In the genomic region with DNA sequence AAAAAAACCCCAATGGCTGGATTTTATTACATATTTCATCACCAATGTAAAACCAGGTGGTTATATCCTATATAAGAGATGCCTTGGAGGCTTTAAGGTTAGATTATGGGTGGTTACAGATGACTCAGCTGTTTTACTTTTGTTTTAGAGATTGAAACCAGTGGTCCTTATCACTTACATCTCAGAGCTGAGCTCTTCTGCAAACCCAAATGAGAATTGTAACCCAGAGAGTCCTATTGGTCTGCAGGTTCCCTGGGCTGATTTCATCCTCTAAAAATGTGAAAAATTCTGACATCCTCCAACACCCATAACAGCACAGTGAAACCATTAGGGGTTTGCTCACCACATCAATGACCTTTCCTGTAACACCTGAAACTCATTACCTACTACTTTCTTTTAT, we compare ENCODE assay signal across 27 mouse cellular contexts. TPM values are rescaled to one million over a fixed set of nuclear protein-coding genes. Genes with fewer than 3 reads are reported as not detected.
DNase-seq lines count a peak whose midpoint lies in the region; ATAC-seq and TF ChIP-seq lines count a peak whose summit lies in the region.
"Had no signal": no experiment of that assay in that cellular context is flagged by ENCODE, and none has a peak within 500 bp of the region (broad histone marks: within the 10 kb centered on the region; RNA-seq: fewer than 3 reads in every experiment).

No protein-coding gene starts in this region.

- no peak overlapping the region for H3K27ac ChIP-seq in ES-E14 (ENCODE audit: insufficient read depth, low read depth, low read length, poor library complexity, severe bottlenecking)
- H3K27ac ChIP-seq: forebrain, embryonic 10.5 days; forebrain, embryonic 13.5 days; gastrocnemius, adult 2 months; hindbrain, embryonic 10.5 days; hindbrain, embryonic 13.5 days; hindbrain, postnatal 0 days had no signal

- POLR2A ChIA-PET in Patski (lab: Charles Lee), result interaction anchor here (0.7 kb wide), 1 partner anchor 13 kb away, joined by 4 read pairs; no protein-coding TSS in a partner anchor

- no peak overlapping the region for H3K4me3 ChIP-seq in ES-E14 (ENCODE audit: insufficient read depth in 1 of 2, low read depth in 1 of 2, low read length in 2 of 2, poor library complexity in 1 of 2, severe bottlenecking in 1 of 2)
- H3K4me3 ChIP-seq: forebrain, embryonic 10.5 days; forebrain, embryonic 13.5 days; gastrocnemius, adult 2 months; hindbrain, embryonic 10.5 days; hindbrain, embryonic 13.5 days had no signal

- peaks cover 2 to 5% of the 10 kb centered on the region in 2 experiments; a peak in 1 of 4 replicates for H3K4me1 ChIP-seq in ES-E14 (ENCODE audit: control insufficient read depth in 2 of 2, insufficient read depth in 2 of 2, low read length in 2 of 2, poor library complexity in 1 of 2)

- in situ Hi-C loops in ES-E14 (cut with MboI; ENCODE audit: low sequenced_read_pairs in 2 of 2, unreplicated experiment in 2 of 2) (no loop called here), Patski (cut with MboI; ENCODE audit: low pct_unique_long_range_greater_than_20kb) (no loop called here)

- H3K9me3 ChIP-seq in ES-E14 (ENCODE audit: control insufficient read depth, insufficient read depth, low read depth, low read length), result no peaks in the 10 kb centered on the region
- H3K9me3 ChIP-seq: forebrain, embryonic 10.5 days; forebrain, embryonic 13.5 days; G1E; hindbrain, embryonic 10.5 days; hindbrain, embryonic 13.5 days had no signal

- DNase-seq in 3T3-L1 (ENCODE audit: low read depth, low spot score), result peak; percentile 41
- DNase-seq in CD4-positive helper T cell, adult 2 months (ENCODE audit: low read depth, low spot score), result peak; percentile 43
- DNase-seq in ES-E14 (ENCODE audit: low read depth, low spot score), result no peak
- DNase-seq in Patski (ENCODE audit: low read depth, low spot score), result peak; percentile 39
- no peak for DNase-seq in layer of hippocampus, adult 9-11 months
- DNase-seq in spleen, postnatal 36 days (ENCODE audit: low spot score in 2 of 2), result no peak
- no peak for DNase-seq in frontal cortex, postnatal 14 days (ENCODE audit: low spot score in 2 of 2)
- no peak for DNase-seq in kidney, adult 8-10 months
- DNase-seq: adrenal gland, adult 2 months; adrenal gland, postnatal 14 days; cerebellum, adult 11 months; cerebellum, adult 8-10 months; cerebellum, postnatal 10 days; cerebellum, postnatal 36 days; gastrocnemius, adult 2 months; gastrocnemius, postnatal 14 days; heart, adult 11 months; heart, postnatal 36 days; kidney, adult 2 months had no signal

- ATAC-seq in Patski, result peak; percentile 84
- ATAC-seq: forebrain, embryonic 13.5 days; forebrain, embryonic 16.5 days; hindbrain, postnatal 0 days; intestine, postnatal 0 days had no signal

- CTCF ChIA-PET in Patski (lab: Charles Lee), result interaction anchor here (1.2 kb wide), 1 partner anchor 12 kb away, joined by 3 read pairs; no protein-coding TSS in a partner anchor

- H3K9ac ChIP-seq in ES-E14 (ENCODE audit: insufficient read depth, low read depth, low read length, poor library complexity, severe bottlenecking), result no peak overlapping the region
- H3K9ac ChIP-seq: forebrain, embryonic 13.5 days; hindbrain, embryonic 13.5 days had no signal

- H3K27me3 ChIP-seq in Patski, result no peaks in the 10 kb centered on the region
- H3K27me3 ChIP-seq: forebrain, embryonic 13.5 days; hindbrain, embryonic 13.5 days had no signal

- H3K36me3 ChIP-seq in ES-E14 (ENCODE audit: control insufficient read depth, insufficient read depth, low read length, poor library complexity, severe bottlenecking), result no peaks in the 10 kb centered on the region
- H3K36me3 ChIP-seq: forebrain, embryonic 10.5 days; hindbrain, embryonic 10.5 days; hindbrain, embryonic 13.5 days had no signal

- TF ChIP-seq CTCF in Patski (IDR thresholded peaks at IDR 0.05), result no peak

TF ChIP-seq in ES-E14, 5 proteins besides CTCF, POLR2A, EP300 and RAD21:
- TF ChIP-seq ZNF384 (IDR thresholded peaks at IDR 0.05; ENCODE audit: low read depth, low read length) (no peak), CHD2 (IDR thresholded peaks at IDR 0.05; ENCODE audit: low read depth, low read length) (no peak), MAFK (IDR thresholded peaks at IDR 0.05; ENCODE audit: insufficient read depth, low read depth, low read length) (0 out of 2 replicates have a peak, but pooled peaks have one; percentile 34)

RNA-seq across cellular contexts. Expression of a gene that starts 6.2 kb away (rescaled TPM):
- total RNA-seq in ES-E14 (2012; rRNA removed), result 29.7 and 35.1 TPM in 2 replicates
- 23.5 TPM for polyA plus RNA-seq in Patski (2021)

Comparison
In these comparisons a context has a peak if more than half of its experiments do, and no peak if none do; other contexts are left out.
1. DNase-seq: peak in 3T3-L1 (single experiment), CD4-positive helper T cell, adult 2 months (single experiment) and Patski (single experiment); none in ES-E14 (single experiment), layer of hippocampus, adult 9-11 months (single experiment), spleen, postnatal 36 days (0 of 2), frontal cortex, postnatal 14 days (0 of 2) and kidney, adult 8-10 months (0 of 2).